Mouse (Mus musculus) forebrain, embryonic 15.5 days (tissue): ENCODE measurements at regions not wholly inside any gene's neighbourhood (a gene's known extent, or its start where the extent isn't known, plus 50 kb on each side); places are given as distances from the start of the nearest gene placed in this dataset.

Source experiments
- ATAC-seq: fragments of 200-750 bp; cut with Nextera tagmentation; replicated peaks from 2 replicates; pipeline ENCODE4 v1.8.0; 2017; ENCODE audit warnings: mild to moderate bottlenecking, moderate TSS enrichment, moderate library complexity
- H3K27ac ChIP-seq: fragments of 300-500 bp; sonication (generic); replicated peaks from 2 replicates; pipeline ENCODE4 v1.5.1; 2015; ENCODE audit warnings: mild to moderate bottlenecking, inconsistent platforms
- H3K27me3 ChIP-seq: fragments of 300-500 bp; sonication (generic); 2 replicates; pipeline ENCODE4 v1.6.1; 2015; ENCODE audit warnings: inconsistent platforms
- H3K36me3 ChIP-seq: fragments of 300-500 bp; sonication (generic); 2 replicates; pipeline ENCODE4 v1.6.1; 2015; ENCODE audit warnings: mild to moderate bottlenecking, inconsistent platforms
- H3K4me1 ChIP-seq: fragments of 300-500 bp; sonication (generic); 2 replicates; pipeline ENCODE4 v1.6.1; 2015; ENCODE audit warnings: inconsistent platforms
- H3K4me2 ChIP-seq: fragments of 300-500 bp; sonication (generic); replicated peaks from 2 replicates; pipeline ENCODE4 v1.6.1; 2015; ENCODE audit warnings: mild to moderate bottlenecking, inconsistent platforms
- H3K4me3 ChIP-seq: fragments of 300-500 bp; sonication (generic); 2 replicates; pipeline ENCODE4 v1.5.1; 2015; ENCODE audit warnings: mild to moderate bottlenecking, inconsistent platforms
- H3K9ac ChIP-seq: fragments of 300-500 bp; sonication (generic); replicated peaks from 2 replicates; pipeline ENCODE4 v1.6.1; 2015; ENCODE audit warnings: mild to moderate bottlenecking, inconsistent platforms
- H3K9me3 ChIP-seq: fragments of 300-500 bp; sonication (generic); 2 replicates; pipeline ENCODE4 v1.6.1; 2016; ENCODE audit warnings: inconsistent platforms
- WGBS: fragments of 180-500 bp; shearing (Covaris S2); methylation state at CpG from one replicate; pipeline ENCODE4 v1.1.7; 2015; ENCODE audit warnings: mixed read lengths; 5-methylcytosine and 5-hydroxymethylcytosine counted together

DNA sequence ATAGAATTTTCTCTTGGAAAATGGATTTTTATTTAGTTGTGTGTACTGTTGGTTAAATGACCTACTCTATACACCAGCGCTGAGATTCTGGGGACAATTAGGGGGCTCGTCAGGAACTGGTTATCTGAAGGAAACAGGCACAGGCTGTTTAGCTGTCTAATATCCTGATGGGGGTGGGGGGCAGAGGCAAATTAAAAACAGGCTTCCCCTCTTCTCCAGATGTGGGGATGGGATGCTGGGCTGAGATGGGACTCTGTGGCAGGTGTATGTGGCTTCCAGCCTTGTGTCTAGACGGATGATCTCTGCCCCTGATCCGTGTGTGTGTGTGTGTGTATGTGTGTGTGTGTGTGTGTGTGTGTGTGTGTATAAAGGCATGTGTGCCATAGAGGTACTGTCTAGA, 61.6 kb upstream of the 4931429L15Rik start:
- Histone ChIP-seq H3K36me3 (no peaks in the 10 kb centered on the region), H3K27me3 (no peaks in the 10 kb centered on the region), H3K9me3 (no peaks in the 10 kb centered on the region), H3K4me1 (no peaks in the 10 kb centered on the region), H3K27ac (no peak overlapping the region), H3K4me2 (no peak overlapping the region), H3K4me3 (no peak overlapping the region), H3K9ac (no peak overlapping the region)
- WGBS, result 51% methylated on average over 4 of the region's 4 CpGs
- no peak for ATAC-seq

DNA sequence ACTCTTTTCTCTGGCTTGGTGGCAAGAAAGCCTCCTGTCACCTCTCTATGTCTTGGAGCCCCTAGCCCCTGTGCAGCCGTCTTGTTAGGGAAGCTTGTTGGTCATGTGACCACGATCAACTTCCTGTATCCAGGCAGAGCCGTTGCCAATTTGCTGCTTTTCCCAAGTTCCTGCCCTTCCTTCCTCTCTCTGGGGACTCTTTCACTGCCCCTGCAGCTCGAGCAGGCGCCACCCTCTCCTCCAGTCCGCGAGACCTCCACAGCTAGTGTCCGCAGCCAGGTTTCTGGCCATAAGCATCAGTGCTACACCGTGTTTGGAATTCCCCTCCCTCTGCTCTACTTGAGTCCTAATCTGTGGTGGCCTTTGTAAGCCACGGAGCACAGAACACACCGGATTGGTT, 59.7 kb upstream of the 4931429L15Rik start:
- Histone ChIP-seq H3K9ac (no peak overlapping the region), H3K4me3 (no peak overlapping the region), H3K9me3 (no peaks in the 10 kb centered on the region), H3K27ac (no peak overlapping the region), H3K4me2 (no peak overlapping the region), H3K27me3 (no peaks in the 10 kb centered on the region), H3K36me3 (no peaks in the 10 kb centered on the region), H3K4me1 (no peaks in the 10 kb centered on the region)
- WGBS, result 78% methylated on average over 11 of the region's 11 CpGs
- no peak for ATAC-seq

DNA sequence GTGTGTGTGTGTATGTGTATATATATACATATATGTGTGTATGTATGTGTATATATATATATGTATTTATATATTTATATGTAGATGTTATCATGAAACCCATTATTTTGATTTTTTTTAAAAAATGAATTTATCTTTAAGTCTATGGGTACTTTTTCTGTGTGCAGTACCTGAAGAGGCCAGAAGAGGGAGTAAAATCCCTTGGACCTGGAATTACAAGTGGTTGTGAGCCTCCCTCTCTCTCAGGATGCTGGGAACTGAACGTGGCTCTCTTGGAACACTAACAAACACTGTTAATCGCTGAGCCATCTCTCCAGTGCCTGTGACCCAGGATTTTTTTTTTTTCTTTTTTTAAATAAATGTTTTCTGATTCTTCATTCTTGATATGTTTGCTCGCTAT, 58.6 kb upstream of the 4931429L15Rik start:
- Histone ChIP-seq H3K36me3 (no peaks in the 10 kb centered on the region), H3K9ac (no peak overlapping the region), H3K27me3 (no peaks in the 10 kb centered on the region), H3K4me1 (no peaks in the 10 kb centered on the region), H3K4me3 (no peak overlapping the region), H3K4me2 (no peak overlapping the region), H3K9me3 (no peaks in the 10 kb centered on the region), H3K27ac (no peak overlapping the region)
- no peak for ATAC-seq
- 79% methylated on average over 3 of the region's 3 CpGs for WGBS
